Mouse (Mus musculus) lung, adult 2 months (tissue): Measurements from ENCODE around the gene Adgrv1.

ENCODE experiments used
- CTCF ChIP-seq: fragments of 200-500 bp; IDR thresholded peaks from 2 replicates; pipeline ENCODE4 v1.5.1; 2011; ENCODE audit warnings: mild to moderate bottlenecking, low read length, control low read depth; ENCODE audit not compliant: insufficient read depth
- POLR2A ChIP-seq: fragments of 200-500 bp; IDR thresholded peaks from 2 replicates; pipeline ENCODE4 v1.6.1; 2011; ENCODE audit warnings: low read depth, mild to moderate bottlenecking, control low read depth, low read length, borderline replicate concordance; ENCODE audit errors: extremely low read depth

DNA sequence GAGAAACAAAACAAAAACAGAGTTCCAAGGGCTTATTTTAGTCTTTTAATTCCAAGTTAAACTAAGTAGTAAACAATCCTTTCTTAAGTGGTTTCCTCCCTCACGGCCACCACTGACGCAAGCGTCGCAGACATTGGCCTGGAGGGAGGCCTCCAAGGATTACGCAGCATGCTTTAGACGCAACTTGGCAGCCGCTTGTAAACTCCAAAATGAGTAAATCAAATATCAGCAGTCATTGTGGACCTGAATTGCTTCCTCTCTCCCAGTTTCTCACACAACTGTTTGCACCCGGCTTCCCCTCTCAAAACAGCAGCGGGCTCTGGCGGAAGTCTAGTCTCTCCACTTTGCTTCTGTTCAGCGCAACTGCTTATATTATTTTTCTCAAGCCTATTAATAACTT lies 280.7 kb downstream of the Adgrv1 start:
- TF ChIP-seq CTCF (no peak), POLR2A (no peak)
